Mouse (Mus musculus): ENCODE results near the gene Stox2. TPM values are rescaled to one million over a fixed set of nuclear protein-coding genes. Genes with fewer than 3 reads are reported as not detected.
"Not testable (repeated sequence)": the region's sequence is repeated elsewhere in the genome, so short reads cannot be mapped to it uniquely, and the experiment has no call there.

Gene Stox2
- polyA plus RNA-seq, 1 experiment from 2014 or later = 11.7 TPM

DNA sequence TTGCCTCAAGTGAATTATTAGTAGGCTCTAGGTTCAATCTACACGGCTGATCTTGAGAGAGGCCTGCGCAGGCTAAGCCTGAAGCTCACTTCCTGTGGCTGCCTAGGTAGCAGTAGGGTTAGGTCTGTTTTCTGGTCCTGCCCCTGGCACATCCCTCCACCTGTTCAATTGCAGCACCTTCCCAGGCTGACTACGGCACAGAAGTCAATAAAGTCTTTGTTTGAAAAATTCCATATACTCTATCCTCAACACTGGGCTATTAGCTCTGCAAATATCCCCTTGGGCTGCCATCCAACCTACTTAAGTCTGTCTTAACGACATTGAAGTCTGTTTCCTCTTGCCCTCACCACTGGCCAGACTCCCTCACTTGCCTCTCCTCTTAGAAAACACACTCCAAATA lies 10.8 kb downstream of the Stox2 start:
- 40% methylated on average over 4 of the region's 4 CpGs for WGBS
- DNase-seq (peak; percentile 68), ATAC-seq (ENCODE audit: insufficient read depth) (peak; percentile 66)
- 0 out of 2 replicates have a peak, but pooled peaks cover 7% of the 10 kb centered on the region for H3K4me1 ChIP-seq (ENCODE audit: insufficient read depth)
- H3K9me3 ChIP-seq (ENCODE audit: low read depth, low read length) = no peaks in the 10 kb centered on the region
- no peak overlapping the region for H3K4me3 ChIP-seq (ENCODE audit: low read depth, low read length)
- no peaks in the 10 kb centered on the region for H3K36me3 ChIP-seq (ENCODE audit: insufficient read depth)
- no peak overlapping the region for H3K9ac ChIP-seq
- no peak for TF ChIP-seq CTCF (IDR thresholded peaks at IDR 0.05; ENCODE audit: low read depth)
- no peak overlapping the region for H3K4me2 ChIP-seq
- no peaks in the 10 kb centered on the region for H3K27me3 ChIP-seq (ENCODE audit: insufficient read depth, low read length)
- peak overlapping the region; percentile 52 for H3K27ac ChIP-seq (ENCODE audit: low read depth)

DNA sequence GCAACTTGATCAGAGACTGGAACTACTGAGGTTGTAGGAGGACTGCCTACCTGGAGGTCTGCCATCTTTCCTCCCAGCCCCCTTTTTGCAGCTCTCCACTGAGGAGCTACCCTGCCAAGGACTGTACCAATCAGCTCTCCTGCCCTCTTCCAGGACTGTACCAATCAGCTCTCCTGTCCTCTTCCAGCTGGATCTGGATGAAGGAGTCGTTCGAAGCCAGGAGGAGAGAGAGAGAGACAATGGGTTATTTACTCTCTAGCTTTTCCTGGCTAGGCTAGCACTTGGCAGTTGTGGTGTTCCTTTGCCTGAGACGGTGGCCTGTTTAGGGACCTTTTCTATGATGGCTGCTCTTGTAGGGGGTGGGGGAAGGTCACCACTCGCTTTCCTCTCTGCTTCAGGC lies 14.9 kb downstream of the Stox2 start:
- Histone ChIP-seq H3K4me1 (ENCODE audit: insufficient read depth) (0 out of 2 replicates have a peak, but pooled peaks cover 7% of the 10 kb centered on the region), H3K27me3 (ENCODE audit: insufficient read depth, low read length) (no peaks in the 10 kb centered on the region), H3K27ac (ENCODE audit: low read depth) (no peak overlapping the region), H3K36me3 (ENCODE audit: insufficient read depth) (no peaks in the 10 kb centered on the region), H3K9ac (no peak overlapping the region), H3K9me3 (ENCODE audit: low read depth, low read length) (no peaks in the 10 kb centered on the region), H3K4me3 (ENCODE audit: low read depth, low read length) (no peak overlapping the region), H3K4me2 (peak overlapping the region; percentile 16; the same call in 1 of the 2 replicates)
- TF ChIP-seq CTCF (IDR thresholded peaks at IDR 0.05; ENCODE audit: low read depth) = no peak
- 41% methylated on average over 4 of the region's 4 CpGs for WGBS
- ATAC-seq (ENCODE audit: insufficient read depth) (peak; percentile 46; the same call in 1 of the 2 replicates), DNase-seq (no peak)

DNA sequence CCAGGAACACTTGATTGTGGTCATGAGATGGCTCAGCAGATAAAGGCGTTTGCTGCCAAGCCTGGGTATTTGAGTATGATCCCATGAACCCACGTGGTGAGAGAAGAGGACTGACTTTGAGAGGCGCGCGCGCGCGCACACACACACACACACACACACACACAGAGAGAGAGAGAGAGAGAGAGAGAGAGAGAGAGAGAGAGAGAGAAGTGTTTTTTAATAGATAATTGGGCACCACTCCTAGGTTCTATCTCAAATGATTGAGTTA lies 32.0 kb downstream of the Stox2 start:
- H3K27ac ChIP-seq (ENCODE audit: low read depth); H3K36me3 ChIP-seq (ENCODE audit: insufficient read depth); H3K9me3 ChIP-seq (ENCODE audit: low read depth, low read length); H3K9ac ChIP-seq; DNase-seq; H3K4me1 ChIP-seq (ENCODE audit: insufficient read depth): not testable (repeated sequence)
- ATAC-seq (ENCODE audit: insufficient read depth) = peak; percentile 11; the same call in 1 of the 2 replicates
- peaks cover 39% of the 10 kb centered on the region for H3K27me3 ChIP-seq (ENCODE audit: insufficient read depth, low read length)
- peak overlapping the region; percentile 70 for H3K4me3 ChIP-seq (ENCODE audit: low read depth, low read length)
- peak overlapping the region; percentile 90 for H3K4me2 ChIP-seq
- WGBS = 0% methylated on average over 8 of the region's 8 CpGs

DNA sequence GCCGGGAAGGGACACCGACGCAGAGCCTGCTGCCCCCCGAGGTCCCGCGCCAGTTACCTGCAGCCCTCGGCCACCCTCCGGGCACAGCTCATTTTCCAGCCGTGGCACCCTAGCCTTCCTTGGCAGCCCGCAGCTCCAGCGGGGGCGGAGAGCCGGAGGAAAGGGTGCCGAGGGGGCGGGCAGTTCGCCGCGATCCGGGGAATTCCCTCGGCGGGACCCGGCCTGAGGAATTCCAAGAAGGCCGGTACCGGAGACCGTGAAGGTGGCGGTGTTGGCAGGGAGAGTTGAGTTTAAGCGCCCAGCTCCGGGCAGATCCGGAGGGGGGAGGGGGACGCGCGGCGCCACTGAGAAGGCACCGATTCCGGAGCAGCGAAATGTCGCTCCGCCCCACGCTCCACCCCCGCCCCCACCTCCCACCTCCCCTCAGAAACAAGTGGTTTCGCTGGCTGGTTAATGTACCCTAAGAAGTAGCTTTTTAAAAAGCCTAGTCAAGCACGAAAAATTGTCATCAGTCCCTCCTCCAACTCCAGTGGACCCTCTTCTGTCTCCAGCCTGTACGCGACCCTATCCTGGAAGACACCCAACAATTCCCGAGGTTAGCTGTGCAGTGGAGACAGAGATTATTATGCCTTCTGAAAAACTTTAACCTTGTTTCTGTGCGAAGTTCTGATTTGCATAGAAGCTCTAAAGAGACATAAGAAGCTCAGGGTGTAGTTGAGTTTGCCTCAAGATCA lies 32.5 kb downstream of the Stox2 start:
- Histone ChIP-seq H3K9me3 (ENCODE audit: low read depth, low read length) (no peaks in the 10 kb centered on the region), H3K4me3 (ENCODE audit: low read depth, low read length) (peak overlapping the region; percentile 70), H3K27ac (ENCODE audit: low read depth) (peak overlapping the region; percentile 85), H3K4me1 (ENCODE audit: insufficient read depth) (no peaks in the 10 kb centered on the region; the same call in 1 of the 2 replicates), H3K36me3 (ENCODE audit: insufficient read depth) (no peaks in the 10 kb centered on the region), H3K4me2 (peak overlapping the region; percentile 90), H3K27me3 (ENCODE audit: insufficient read depth, low read length) (peaks cover 44% of the 10 kb centered on the region), H3K9ac (peak overlapping the region; percentile 65)
- peak; percentile 64 for ATAC-seq (ENCODE audit: insufficient read depth)
- TF ChIP-seq CTCF (IDR thresholded peaks at IDR 0.05; ENCODE audit: low read depth) = no peak
- under 1% methylated on average over 46 of the region's 46 CpGs for WGBS
- peak; percentile 72 for DNase-seq

DNA sequence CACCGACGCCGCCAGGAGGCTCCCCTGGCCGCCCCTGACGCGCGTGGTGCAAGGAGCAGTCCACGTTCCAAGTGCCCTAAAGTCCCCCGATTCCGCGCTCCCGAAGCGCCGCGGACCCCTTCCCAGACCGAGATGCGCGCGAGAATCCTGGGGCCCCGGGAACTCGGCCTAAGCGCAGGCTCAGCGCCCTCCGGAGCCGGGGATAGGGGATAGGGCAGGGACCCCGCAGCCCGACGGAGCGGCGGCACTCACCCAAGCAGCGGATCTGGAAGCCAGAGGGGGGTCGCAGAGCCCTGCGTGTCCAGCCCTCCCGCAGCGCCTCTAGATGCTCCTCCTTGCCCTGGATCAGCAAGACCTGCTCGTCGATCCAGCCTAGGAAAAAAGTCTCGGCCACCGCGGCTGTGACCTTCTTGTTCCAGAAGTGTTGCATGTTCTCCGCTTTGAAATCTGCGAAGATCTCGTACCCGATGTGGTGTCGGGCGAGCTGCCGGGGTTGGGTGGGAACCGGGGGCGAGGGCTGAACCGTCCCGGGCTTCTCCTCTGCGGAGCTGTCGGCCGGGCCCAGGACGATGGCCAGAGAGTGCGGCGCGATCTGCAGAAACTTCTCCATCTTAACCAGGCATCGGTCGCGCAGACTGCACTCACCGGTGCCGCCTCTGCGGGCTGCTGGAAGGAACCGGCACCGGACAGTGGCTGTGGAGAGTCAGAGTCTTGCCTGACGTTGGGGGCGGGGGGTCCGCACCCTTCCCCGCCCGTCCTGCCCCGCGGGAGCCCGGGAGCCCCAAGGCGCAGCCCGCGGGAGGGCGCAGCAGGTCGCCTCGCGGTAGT lies 33.3 kb downstream of the Stox2 start:
- under 1% methylated on average over 81 of the region's 81 CpGs for WGBS

DNA sequence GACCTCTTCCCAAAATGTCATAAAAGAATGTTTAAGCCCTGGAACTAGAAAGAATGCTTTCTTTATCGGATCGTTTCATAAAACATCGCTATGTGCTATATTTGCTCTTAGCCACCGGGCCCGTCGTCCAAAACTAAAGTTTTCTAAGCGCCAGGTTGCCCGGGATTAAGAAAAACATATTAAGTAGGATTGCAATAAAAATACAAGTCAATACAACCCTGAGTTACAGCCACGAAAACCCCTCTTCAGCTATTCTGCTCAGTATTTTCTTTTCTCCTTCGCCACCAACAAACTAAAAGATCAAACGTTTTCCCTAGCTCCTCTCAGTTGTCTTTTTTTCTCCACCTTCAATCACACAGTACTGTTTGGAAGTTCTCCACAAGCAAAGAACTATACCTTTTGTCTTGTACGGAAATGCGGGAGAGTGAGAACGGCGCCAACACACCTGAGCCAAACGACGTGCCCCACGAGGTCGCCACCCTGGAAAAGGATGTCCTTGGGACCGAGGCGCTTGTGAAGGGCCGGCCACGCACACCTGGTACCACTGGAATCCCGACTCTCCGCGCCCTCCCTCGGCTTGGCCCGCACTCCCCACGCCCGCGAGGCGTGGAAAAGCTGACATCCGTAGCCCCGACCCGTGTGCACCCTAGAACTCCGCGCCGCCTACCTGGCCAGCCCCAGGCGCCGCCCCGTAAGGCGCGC lies 34.0 kb downstream of the Stox2 start:
- H3K36me3 ChIP-seq (ENCODE audit: insufficient read depth) = no peaks in the 10 kb centered on the region
- TF ChIP-seq CTCF (IDR thresholded peaks at IDR 0.05; ENCODE audit: low read depth) = no peak
- peak overlapping the region; percentile 65 for H3K9ac ChIP-seq
- peak overlapping the region; percentile 90 for H3K4me2 ChIP-seq
- H3K9me3 ChIP-seq (ENCODE audit: low read depth, low read length) = no peaks in the 10 kb centered on the region
- H3K4me1 ChIP-seq (ENCODE audit: insufficient read depth) = no peaks in the 10 kb centered on the region; the same call in 1 of the 2 replicates
- peaks cover 49% of the 10 kb centered on the region for H3K27me3 ChIP-seq (ENCODE audit: insufficient read depth, low read length)
- H3K4me3 ChIP-seq (ENCODE audit: low read depth, low read length) = peak overlapping the region; percentile 70
- peak overlapping the region; percentile 85; the same call in 1 of the 2 replicates for H3K27ac ChIP-seq (ENCODE audit: low read depth)
- ATAC-seq (ENCODE audit: insufficient read depth) (0 out of 2 replicates have a peak, but pooled peaks have one; percentile 45), DNase-seq (peak; percentile 45)
- 1% methylated on average over 43 of the region's 43 CpGs for WGBS

More for the DNA sequence above, 33.3 kb downstream of the Stox2 start:
- peaks cover 49% of the 10 kb centered on the region for H3K27me3 ChIP-seq (ENCODE audit: insufficient read depth, low read length)
- peak overlapping the region; percentile 70 for H3K4me3 ChIP-seq (ENCODE audit: low read depth, low read length)
- no peak for TF ChIP-seq CTCF (IDR thresholded peaks at IDR 0.05; ENCODE audit: low read depth)
- H3K9ac ChIP-seq = peak overlapping the region; percentile 65
- peak overlapping the region; percentile 90 for H3K4me2 ChIP-seq
- ATAC-seq (ENCODE audit: insufficient read depth) (peak; percentile 76), DNase-seq (peak; percentile 53)
- peak overlapping the region; percentile 85 for H3K27ac ChIP-seq (ENCODE audit: low read depth)
- no peaks in the 10 kb centered on the region; the same call in 1 of the 2 replicates for H3K4me1 ChIP-seq (ENCODE audit: insufficient read depth)
- H3K9me3 ChIP-seq (ENCODE audit: low read depth, low read length) = no peaks in the 10 kb centered on the region
- H3K36me3 ChIP-seq (ENCODE audit: insufficient read depth) = no peaks in the 10 kb centered on the region
